In genomic region chr11:96995031-96995430, GRCm38 (mm10) we compare ENCODE assay signal across 1 mouse cellular context.
TF ChIP-seq lines count a peak whose summit lies in the region.

No protein-coding gene starts in this region.

TF ChIP-seq in CH12.LX, 34 proteins besides CTCF, POLR2A, EP300 and RAD21:
- 0 out of 2 replicates have a peak, but pooled peaks have one; percentile 47 for TF ChIP-seq KAT2A (IDR thresholded peaks at IDR 0.05; ENCODE audit: insufficient replicate concordance, low read length)
- no peak for TF ChIP-seq MAFK (IDR thresholded peaks at IDR 0.05; ENCODE audit: insufficient replicate concordance, low read length)
- no peak for TF ChIP-seq PAX5 (IDR thresholded peaks at IDR 0.05; ENCODE audit: low read length)
- TF ChIP-seq ZNF384 (IDR thresholded peaks at IDR 0.05; ENCODE audit: low read depth, low read length) = no peak
- TF ChIP-seq ZC3H11A (IDR thresholded peaks at IDR 0.05; ENCODE audit: low read depth, low read length) = no peak
- TF ChIP-seq ELF1 (IDR thresholded peaks at IDR 0.05; ENCODE audit: low read depth, low read length) = no peak
- TF ChIP-seq HCFC1 (IDR thresholded peaks at IDR 0.05; ENCODE audit: low read depth, low read length) = no peak
- no peak for TF ChIP-seq ZKSCAN1 (IDR thresholded peaks at IDR 0.05; ENCODE audit: borderline replicate concordance, low read depth, low read length)
- TF ChIP-seq ZMIZ1 (IDR thresholded peaks at IDR 0.05; ENCODE audit: low read depth, low read length) = peak; percentile 23; the same call in 1 of the 2 replicates
- no peak for TF ChIP-seq MAX (IDR thresholded peaks at IDR 0.05; ENCODE audit: low read length)
- no peak for TF ChIP-seq SMC3 (IDR thresholded peaks at IDR 0.05; ENCODE audit: low read depth, low read length)
- 0 out of 2 replicates have a peak, but pooled peaks have one; percentile 18 for TF ChIP-seq NRF1 (IDR thresholded peaks at IDR 0.05; ENCODE audit: low read depth, low read length)
- no peak for TF ChIP-seq MAZ (IDR thresholded peaks at IDR 0.05; ENCODE audit: low read depth, low read length)
